Mouse (Mus musculus) olfactory bulb, adult 2 months (tissue): ENCODE measurements around the gene Ppp1r36.

ENCODE experiments used
- CTCF ChIP-seq: fragments of 200-500 bp; IDR thresholded peaks from 2 replicates; pipeline ENCODE4 v1.5.1; 2012; ENCODE audit warnings: low read depth, mild to moderate bottlenecking, low read length, moderate library complexity; ENCODE audit not compliant: insufficient read depth
- POLR2A ChIP-seq: fragments of 200-500 bp; IDR thresholded peaks from 2 replicates; pipeline ENCODE4 v1.6.1; 2012; ENCODE audit warnings: mild to moderate bottlenecking, low read depth, low read length, moderate library complexity; ENCODE audit not compliant: insufficient read depth

DNA sequence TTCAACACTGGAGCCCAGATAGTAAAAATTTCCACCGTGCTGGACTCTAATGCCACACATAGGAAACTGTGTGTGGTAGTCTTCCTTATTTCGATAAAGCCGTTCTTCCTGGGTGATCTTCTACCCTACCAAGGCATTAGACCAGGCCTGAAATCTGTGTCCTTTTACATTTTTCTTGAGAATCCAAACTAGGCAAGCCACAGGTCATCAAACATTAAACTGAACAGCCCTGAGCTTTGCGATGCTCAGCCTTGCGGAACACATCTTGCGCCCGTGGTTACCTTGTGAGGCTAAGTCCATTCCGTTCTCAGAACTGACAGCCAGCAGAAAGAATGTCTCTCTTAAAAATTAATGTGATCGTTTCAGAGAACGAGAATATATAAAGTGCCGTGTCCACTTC is 28.9 kb downstream of the Ppp1r36 start:
- TF ChIP-seq CTCF (no peak), POLR2A (no peak)
